Mouse (Mus musculus) hindbrain, postnatal 0 days (tissue): Measurements from ENCODE around the gene Hoxb6. TPM values are rescaled to one million over a fixed set of nuclear protein-coding genes. Genes with fewer than 3 reads are reported as not detected.
A peak's percentile ranks its signal among the peaks of the same experiment; 100 is the strongest.

Experiments used
- ATAC-seq: fragments of 200-750 bp; cut with Nextera tagmentation; 2 replicates; pipeline ENCODE4 v1.8.0; 2017; ENCODE audit warnings: mild to moderate bottlenecking, moderate TSS enrichment, moderate library complexity
- DNase-seq: peaks from one replicate; pipeline ENCODE4 v3.0.0-alpha.2; 2015; ENCODE audit warnings: low spot score
- H3K27ac ChIP-seq: fragments of 300-500 bp; sonication (generic); 2 replicates; pipeline ENCODE4 v1.5.1; 2014; ENCODE audit warnings: mild to moderate bottlenecking
- H3K27me3 ChIP-seq: fragments of 300-500 bp; sonication (generic); 2 replicates; pipeline ENCODE4 v1.6.1; 2014; ENCODE audit warnings: low read length, mixed read lengths; ENCODE audit not compliant: insufficient read depth
- H3K36me3 ChIP-seq: fragments of 300-500 bp; sonication (generic); 2 replicates; pipeline ENCODE4 v1.6.1; 2014; ENCODE audit warnings: low read length, mixed read lengths; ENCODE audit not compliant: insufficient read depth
- H3K4me1 ChIP-seq: fragments of 300-500 bp; sonication (generic); 2 replicates; pipeline ENCODE4 v1.6.1; 2014; ENCODE audit warnings: antibody characterized with exemption, low read length, mixed read lengths; ENCODE audit not compliant: insufficient read depth
- H3K4me2 ChIP-seq: fragments of 300-500 bp; sonication (generic); 2 replicates; pipeline ENCODE4 v1.6.1; 2014; ENCODE audit warnings: low read depth, mild to moderate bottlenecking, low read length, moderate library complexity, mixed read lengths
- H3K4me3 ChIP-seq: fragments of 300-500 bp; sonication (generic); 2 replicates; pipeline ENCODE4 v1.5.1; 2014; ENCODE audit warnings: low read length
- H3K9ac ChIP-seq: fragments of 300-500 bp; sonication (generic); replicated peaks from 2 replicates; pipeline ENCODE4 v1.6.1; 2014; ENCODE audit warnings: mild to moderate bottlenecking, low read length, moderate library complexity, mixed read lengths
- H3K9me3 ChIP-seq: fragments of 300-500 bp; sonication (generic); 2 replicates; pipeline ENCODE4 v1.6.1; 2016; ENCODE audit warnings: low read length, mixed read lengths
- CTCF ChIP-seq: IDR thresholded peaks from 2 replicates; pipeline ENCODE4 v1.5.1; 2016; ENCODE audit warnings: antibody characterized with exemption, control low read depth, low read depth
- WGBS: fragments of 180-500 bp; shearing (Covaris S2); extraction: QIAGEN DNeasy Blood & Tissue Kit; methylation state at CpG from one replicate; pipeline ENCODE4 v1.1.7; 2014; 5-methylcytosine and 5-hydroxymethylcytosine counted together
- polyA plus RNA-seq: library from polyadenylated mRNA; unstranded; fragments of >200 nt; fragmentation: Nextera tagmentation; extraction: Ambion mirVana; gene quantifications from 2 replicates; pipeline ENCODE4 v1.2.1, GENCODE M21; 2015
- total RNA-seq: library from RNA; depleted of rRNA; stranded (reverse); fragments of >200 nt; gene quantifications from 2 replicates; pipeline ENCODE4 v1.2.3, GENCODE M21; 2014

Hoxb6 gene
- total and polyA plus RNA-seq, 2 experiments from 2014 or later: 23.2 to 29.0 TPM

GRCm38 (mm10) chr11:96303151-96304099, 11.1 kb downstream of the Hoxb6 start, which contains the start of gene Hoxb5:
TSS of gene Hoxb5 (plus strand) at chr11:96303336.
- Histone ChIP-seq H3K4me2 (peak within 1 kb of the TSS; percentile 30), H3K27ac (peak within 1 kb of the TSS; percentile 69), H3K36me3 (no peaks in the 10 kb centered on the region), H3K4me3 (peak within 1 kb of the TSS; percentile 30), H3K27me3 (peaks cover 75% of the 10 kb centered on the region), H3K9ac (peak within 1 kb of the TSS; percentile 53), H3K9me3 (no peaks in the 10 kb centered on the region), H3K4me1 (no peaks in the 10 kb centered on the region)
- DNase-seq (peak; percentile 83), ATAC-seq (peak; percentile 49; the same call in 1 of the 2 replicates)
- WGBS: 1% methylated on average over 69 of the region's 69 CpGs
- peak; percentile 88 for TF ChIP-seq CTCF

GRCm38 (mm10) chr11:96304381-96305195, 12.3 kb downstream of the Hoxb6 start:
- ATAC-seq (no peak), DNase-seq (no peak)
- no peaks in the 10 kb centered on the region for H3K36me3 ChIP-seq
- no peaks in the 10 kb centered on the region for H3K4me1 ChIP-seq
- H3K27me3 ChIP-seq: peaks cover 83% of the 10 kb centered on the region
- H3K27ac ChIP-seq: peak overlapping the region; percentile 69
- peak overlapping the region; percentile 30 for H3K4me3 ChIP-seq
- peak overlapping the region; percentile 30 for H3K4me2 ChIP-seq
- TF ChIP-seq CTCF: no peak
- peak overlapping the region; percentile 53 for H3K9ac ChIP-seq
- H3K9me3 ChIP-seq: no peaks in the 10 kb centered on the region
- WGBS: 3% methylated on average over 38 of the region's 38 CpGs

- Histone ChIP-seq H3K4me3 (0 out of 2 replicates have a peak overlapping the region, but pooled peaks have one; percentile 5), H3K36me3 (no peaks in the 10 kb centered on the region), H3K27ac (peak overlapping the region; percentile 29; the same call in 1 of the 2 replicates), H3K9me3 (no peaks in the 10 kb centered on the region), H3K4me2 (peak overlapping the region; percentile 30), H3K9ac (no peak overlapping the region), H3K4me1 (no peaks in the 10 kb centered on the region), H3K27me3 (peaks cover 83% of the 10 kb centered on the region)
- TF ChIP-seq CTCF: no peak
- no peak for ATAC-seq
- DNase-seq: no peak
- 46% methylated on average over 6 of the region's 6 CpGs for WGBS
These were observed 13.4 kb downstream of the Hoxb6 start for GRCm38 (mm10) chr11:96305505-96306182.

- Histone ChIP-seq H3K9me3 (no peaks in the 10 kb centered on the region), H3K9ac (no peak overlapping the region), H3K4me1 (no peaks in the 10 kb centered on the region), H3K27me3 (peaks cover 84% of the 10 kb centered on the region), H3K36me3 (no peaks in the 10 kb centered on the region), H3K27ac (no peak overlapping the region), H3K4me3 (no peak overlapping the region), H3K4me2 (peak overlapping the region; percentile 30)
- 22% methylated on average over 7 of the region's 7 CpGs for WGBS
- ATAC-seq: no peak
- TF ChIP-seq CTCF: no peak
- no peak for DNase-seq
These were observed 14.1 kb downstream of the Hoxb6 start for GRCm38 (mm10) chr11:96306183-96306907.

- 17% methylated on average over 13 of the region's 13 CpGs for WGBS
These were observed 14.6 kb downstream of the Hoxb6 start for GRCm38 (mm10) chr11:96306908-96307269.

More at GRCm38 (mm10) chr11:96306908-96307269, 14.6 kb downstream of the Hoxb6 start:
- ATAC-seq (no peak), DNase-seq (no peak)
- Histone ChIP-seq H3K27me3 (peaks cover 84% of the 10 kb centered on the region), H3K9me3 (no peaks in the 10 kb centered on the region), H3K4me2 (peak overlapping the region; percentile 30), H3K4me1 (no peaks in the 10 kb centered on the region), H3K27ac (no peak overlapping the region), H3K9ac (no peak overlapping the region), H3K4me3 (no peak overlapping the region), H3K36me3 (no peaks in the 10 kb centered on the region)
- no peak for TF ChIP-seq CTCF
